Mouse (Mus musculus) spleen, postnatal 0 days (tissue): Measurements from ENCODE around the gene Slc37a1. TPM values are rescaled to one million over a fixed set of nuclear protein-coding genes. Genes with fewer than 3 reads are reported as not detected.

ENCODE experiments used
- polyA plus RNA-seq: library from polyadenylated mRNA; unstranded; fragments of >200 nt; fragmentation: Nextera tagmentation; extraction: Ambion mirVana; gene quantifications from 2 replicates; pipeline ENCODE4 v1.2.1, GENCODE M21; 2015

Slc37a1 gene
- polyA plus RNA-seq, result 3.1 and 3.7 TPM in 2 replicates

GRCm38 (mm10) chr17:31286492-31286891 lies at the start of gene Slc37a1:
Slc37a1 (plus strand) TSS chr17:31286792.

GRCm38 (mm10) chr17:31276922-31277918 lies 9.4 kb upstream of the Slc37a1 start, which contains the start of gene Rsph1:
Rsph1 (minus strand) TSS chr17:31277383.

GRCm38 (mm10) chr17:31385671-31386665 lies 99.4 kb downstream of the Slc37a1 start, which contains the start of gene Pde9a:
Pde9a (plus strand) TSS chr17:31386210.

Other genes starting within 250 kb of the Slc37a1 start
- gene Abcg1, start 229.1 kb upstream of the Slc37a1 start, polyA plus RNA-seq, result 9.7 and 13.9 TPM in 2 replicates
- 0.91 TPM in 1 of 2 replicates, not detected in the other for gene Tff3, start 157.1 kb upstream of the Slc37a1 start, polyA plus RNA-seq
- 0.47 and 1.6 TPM in 2 replicates for gene Tff2, start 142.5 kb upstream of the Slc37a1 start, polyA plus RNA-seq
- 0.54 and 0.72 TPM in 2 replicates for gene Tff1, start 121.5 kb upstream of the Slc37a1 start, polyA plus RNA-seq
- 0.32 and 0.57 TPM in 2 replicates for gene Tmprss3, start 87.8 kb upstream of the Slc37a1 start, polyA plus RNA-seq
- gene Ubash3a, start 78.9 kb upstream of the Slc37a1 start, polyA plus RNA-seq, result 12.5 and 13.6 TPM in 2 replicates
- 0.79 and 1.2 TPM in 2 replicates for gene Rsph1, start 9.4 kb upstream of the Slc37a1 start, polyA plus RNA-seq
- gene Pde9a, start 99.4 kb downstream of the Slc37a1 start, polyA plus RNA-seq, result 1.8 and 3.4 TPM in 2 replicates
- gene Wdr4, start 233.2 kb downstream of the Slc37a1 start, polyA plus RNA-seq, result 21.5 and 22.7 TPM in 2 replicates
- gene Ndufv3, start 233.3 kb downstream of the Slc37a1 start, polyA plus RNA-seq, result 172 and 189 TPM in 2 replicates